Mouse (Mus musculus): ENCODE data around the gene Radil.

The Radil gene

GRCm38 (mm10) chr5:142483581-142483980 is 67.3 kb downstream of the Radil start:
- DNase-seq (ENCODE audit: low spot score) = no peak

DNA sequence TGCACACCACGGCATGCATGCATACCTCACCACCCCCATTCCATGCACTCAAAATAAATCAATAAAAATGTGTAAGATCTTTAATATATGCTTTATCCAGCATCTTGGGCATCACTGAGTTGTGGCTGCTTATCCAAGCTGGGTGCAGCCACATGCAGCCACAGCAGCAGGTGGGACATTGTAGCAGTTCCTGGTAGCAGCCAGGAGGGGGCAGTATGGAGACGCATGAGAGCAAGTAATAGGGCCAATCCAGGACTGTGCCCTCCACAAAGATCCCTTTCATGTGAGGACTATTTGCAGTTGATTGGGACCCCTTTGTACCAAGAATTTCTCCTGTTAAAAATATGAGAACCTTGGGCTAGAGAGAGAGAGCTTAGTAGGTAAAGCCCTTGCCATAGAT is 68.4 kb downstream of the Radil start:
- peak; percentile 58 for DNase-seq (ENCODE audit: low spot score)

GRCm38 (mm10) chr5:142478829-142479435 is 72.0 kb downstream of the Radil start:
- peak; percentile 70 for DNase-seq (ENCODE audit: low spot score)

DNA sequence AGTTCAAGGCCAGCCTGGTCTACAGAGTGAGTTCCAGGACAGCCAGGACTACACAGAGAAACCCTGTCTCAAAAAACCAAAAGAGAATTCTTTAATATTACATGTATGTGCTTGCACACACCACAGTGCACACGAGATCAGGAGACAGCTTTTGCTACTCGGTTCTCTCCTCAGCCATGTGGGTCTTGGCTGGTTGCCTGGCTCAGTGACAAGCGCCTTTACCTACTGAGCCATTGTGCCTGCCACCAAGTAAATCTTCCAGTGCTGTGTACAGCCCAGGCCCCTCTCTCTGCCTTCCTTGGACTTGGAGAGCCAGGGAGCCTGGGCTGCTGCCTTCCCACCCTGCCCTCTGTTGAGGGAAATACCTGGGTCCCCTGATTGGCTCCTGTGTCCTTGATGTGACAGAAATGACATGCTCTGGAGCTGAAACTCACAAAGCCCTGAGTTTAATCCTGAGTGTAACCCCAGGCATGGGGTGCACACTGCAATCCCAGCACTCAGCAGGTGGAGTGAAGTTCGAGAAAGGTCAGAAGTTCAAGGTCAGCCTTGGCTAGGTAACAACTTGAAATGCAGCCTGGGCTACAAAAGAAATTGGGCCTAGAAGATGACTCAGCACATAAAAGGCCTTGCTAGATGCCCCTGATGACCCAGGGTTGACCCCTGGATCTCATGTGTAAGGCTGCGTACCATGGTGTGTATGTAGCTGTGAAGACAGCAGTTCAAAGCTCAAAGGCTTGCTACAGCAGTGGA is 72.9 kb downstream of the Radil start:
- DNase-seq (ENCODE audit: low spot score) = no peak

GRCm38 (mm10) chr5:142477346-142477745 is 73.6 kb downstream of the Radil start:
- DNase-seq (ENCODE audit: low spot score) = no peak

DNA sequence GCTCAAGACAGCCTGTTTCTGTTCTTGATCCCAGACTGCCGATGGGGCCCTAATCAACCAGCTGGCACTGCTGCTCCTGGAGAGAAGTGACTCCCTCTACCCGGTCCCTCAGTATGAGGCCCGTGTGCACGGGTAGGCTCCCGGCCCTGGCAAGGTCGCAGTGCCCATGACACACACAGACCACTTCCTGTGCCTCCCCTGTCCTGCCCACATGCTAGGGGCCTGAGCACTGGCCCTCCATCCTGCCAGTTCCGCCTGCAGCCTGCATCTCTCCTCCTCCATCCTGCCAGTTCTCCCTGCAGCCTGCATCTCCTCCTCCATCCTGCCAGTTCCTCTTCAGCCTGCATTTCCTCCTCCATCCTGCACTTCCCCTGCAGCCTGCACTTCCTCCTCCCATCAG is 75.2 kb downstream of the Radil start:
- DNase-seq (ENCODE audit: low spot score) = no peak

- DNase-seq (ENCODE audit: low spot score) = no peak
Observed at GRCm38 (mm10) chr5:142473696-142474095, 77.2 kb downstream of the Radil start.

GRCm38 (mm10) chr5:142469796-142470195 is 81.1 kb downstream of the Radil start:
- no peak for DNase-seq (ENCODE audit: low spot score)

DNA sequence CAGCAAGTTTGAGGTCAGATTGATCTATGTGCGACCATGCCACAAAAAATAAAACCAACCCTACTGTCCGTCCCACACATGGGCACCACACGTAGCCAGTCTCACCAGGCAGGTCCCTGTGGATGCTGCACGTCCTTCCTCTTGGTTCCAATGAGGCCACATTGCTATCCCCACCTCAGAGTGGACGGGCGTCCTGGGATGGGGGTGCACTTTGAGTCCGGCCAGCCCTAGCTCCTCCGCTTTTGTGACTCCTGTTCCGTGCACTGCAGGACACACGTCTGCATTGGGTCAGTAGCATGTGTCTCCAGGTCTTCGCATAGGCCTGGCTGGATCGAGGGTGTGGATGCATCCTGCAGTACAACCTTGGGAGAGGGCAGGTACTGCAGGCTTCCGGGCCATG is 82.5 kb downstream of the Radil start:
- DNase-seq (ENCODE audit: low spot score) = no peak

DNA sequence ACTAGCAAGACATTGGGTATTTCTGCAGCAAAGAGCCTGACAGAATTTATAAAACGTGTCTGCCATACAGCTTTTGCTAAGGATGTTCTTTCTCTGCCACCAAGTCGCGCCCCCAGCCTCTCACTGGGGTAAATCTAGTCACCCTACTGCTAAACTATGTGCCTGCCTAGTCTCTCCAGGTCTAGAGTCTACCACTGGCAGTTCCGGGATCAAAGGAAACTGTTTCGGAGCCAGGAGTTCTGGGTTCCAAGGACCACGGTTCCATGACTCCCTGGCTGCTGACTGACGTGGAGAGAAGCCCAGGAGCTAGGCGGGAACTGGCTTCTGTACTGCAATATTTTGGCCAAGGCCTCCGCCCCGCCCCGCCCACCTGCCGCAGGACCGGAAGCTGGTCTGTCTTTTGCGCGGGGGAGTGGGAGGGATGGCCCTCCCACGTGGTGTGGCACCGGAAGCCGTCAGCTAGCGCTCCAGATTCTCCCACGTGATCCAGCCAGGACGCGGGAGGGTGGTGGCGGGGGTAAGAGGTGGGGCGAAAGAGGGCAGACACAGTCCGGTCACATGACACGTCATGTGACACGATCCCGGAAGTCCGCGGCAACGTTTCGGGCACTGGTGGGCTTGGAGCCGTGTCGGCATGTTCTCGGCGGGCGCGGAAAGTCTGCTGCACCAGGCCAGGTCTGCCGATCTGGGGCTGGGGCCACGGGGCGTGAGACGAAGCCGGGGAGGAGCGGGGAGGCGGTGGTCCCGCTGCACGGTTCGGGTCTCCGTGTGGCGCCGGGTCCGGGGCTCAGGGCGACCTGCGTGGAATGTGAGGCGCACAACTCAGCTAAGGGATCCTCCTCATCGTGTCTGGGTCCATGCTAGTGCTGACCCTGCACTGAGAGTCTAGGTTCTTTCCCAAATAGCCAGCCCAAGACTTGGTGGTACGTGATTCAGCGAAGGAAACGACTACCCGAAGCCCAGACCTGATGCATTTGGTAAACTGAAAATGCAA is 87.1 kb downstream of the Radil start, which contains the start of gene Ap5z1:
Ap5z1 (plus strand) TSS at position 484 of the 994 bp plus-strand sequence.
- DNase-seq (ENCODE audit: low spot score) = peak; percentile 94

DNA sequence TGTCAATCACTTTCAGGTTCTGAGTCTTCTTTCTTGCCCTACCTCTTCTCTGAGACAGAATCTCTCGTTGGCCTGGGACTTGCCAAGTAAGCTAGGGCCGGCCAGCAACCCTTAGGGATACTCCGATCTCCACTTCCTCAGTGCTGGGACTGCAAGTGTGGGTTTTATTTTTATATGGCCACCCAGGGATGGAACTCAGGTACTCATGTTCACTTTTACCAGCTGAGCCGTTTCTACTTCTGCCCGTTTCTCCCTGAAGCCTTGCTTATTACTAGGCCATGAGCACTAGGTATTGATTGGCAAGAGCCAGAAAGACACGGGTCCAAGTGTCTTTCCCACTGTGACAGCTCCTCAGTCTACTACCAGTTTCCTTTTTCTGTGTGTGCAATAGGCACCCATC is 87.9 kb downstream of the Radil start:
- no peak for DNase-seq (ENCODE audit: low spot score)

GRCm38 (mm10) chr5:142462641-142462948 is 88.3 kb downstream of the Radil start:
- no peak for DNase-seq (ENCODE audit: low spot score)

GRCm38 (mm10) chr5:142461942-142462640 is 88.8 kb downstream of the Radil start:
- DNase-seq (ENCODE audit: low spot score) = no peak

DNA sequence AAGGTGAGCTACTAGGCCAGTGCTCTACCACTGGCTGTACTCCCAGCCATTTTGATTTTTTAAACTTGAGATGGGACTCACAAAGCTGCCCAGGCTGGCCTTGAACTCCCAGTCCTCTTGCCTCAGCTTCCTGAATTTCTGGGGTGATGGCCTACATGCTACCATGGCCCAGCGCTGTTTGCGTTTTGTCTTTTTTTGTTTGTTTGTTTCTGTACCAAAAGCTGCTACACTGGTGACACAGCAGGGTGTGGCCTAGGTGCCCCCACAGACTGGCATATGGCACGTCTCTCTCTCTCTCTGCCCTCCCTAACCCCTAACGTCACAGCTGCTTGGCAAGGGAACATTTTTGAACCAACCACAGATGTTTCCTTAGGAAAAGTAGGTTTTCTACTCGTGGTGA is 91.1 kb downstream of the Radil start:
- no peak for DNase-seq (ENCODE audit: low spot score)

GRCm38 (mm10) chr5:142458791-142459557 is 91.9 kb downstream of the Radil start:
- DNase-seq (ENCODE audit: low spot score) = no peak

GRCm38 (mm10) chr5:142457345-142457744 is 93.6 kb downstream of the Radil start:
- no peak for DNase-seq (ENCODE audit: low spot score)

DNA sequence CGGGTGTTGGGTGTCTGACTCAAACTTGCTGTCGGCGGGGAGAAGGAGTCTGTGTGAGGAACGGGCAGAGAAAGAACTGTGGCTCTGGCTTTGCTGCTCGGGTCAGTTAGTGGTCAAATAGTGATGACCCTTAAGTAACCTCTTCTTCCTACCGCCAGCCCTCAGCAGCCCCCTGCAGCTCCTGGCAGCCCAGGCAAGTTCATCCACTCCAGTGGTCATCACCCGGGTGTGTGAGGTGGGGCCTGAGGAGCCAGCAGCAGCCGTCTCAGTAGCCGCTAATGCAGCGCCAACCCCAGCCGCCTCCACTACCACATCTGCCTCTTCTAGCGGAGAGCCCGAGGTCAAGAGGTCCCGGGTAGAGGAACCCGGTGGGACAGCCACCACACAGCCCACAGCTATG is 94.6 kb downstream of the Radil start:
- DNase-seq (ENCODE audit: low spot score) = no peak

DNA sequence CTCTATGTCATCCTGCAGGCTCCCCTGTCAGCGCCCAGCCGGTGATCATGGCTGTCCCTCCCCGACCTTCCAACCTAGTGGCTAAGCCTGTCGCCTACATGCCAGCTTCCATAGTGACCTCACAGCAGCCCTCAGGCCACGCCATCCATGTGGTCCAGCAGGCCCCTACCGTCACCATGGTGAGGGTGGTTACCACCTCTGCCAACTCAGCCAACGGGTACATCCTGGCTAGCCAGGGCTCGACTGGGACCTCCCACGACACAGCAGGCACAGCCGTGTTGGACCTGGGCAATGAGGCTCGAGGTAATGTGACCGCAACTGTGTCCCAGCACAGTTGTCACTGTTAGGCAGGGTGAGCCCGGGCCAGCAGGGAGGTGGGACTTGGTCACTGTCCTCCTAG is 97.2 kb downstream of the Radil start:
- DNase-seq (ENCODE audit: low spot score) = no peak

DNA sequence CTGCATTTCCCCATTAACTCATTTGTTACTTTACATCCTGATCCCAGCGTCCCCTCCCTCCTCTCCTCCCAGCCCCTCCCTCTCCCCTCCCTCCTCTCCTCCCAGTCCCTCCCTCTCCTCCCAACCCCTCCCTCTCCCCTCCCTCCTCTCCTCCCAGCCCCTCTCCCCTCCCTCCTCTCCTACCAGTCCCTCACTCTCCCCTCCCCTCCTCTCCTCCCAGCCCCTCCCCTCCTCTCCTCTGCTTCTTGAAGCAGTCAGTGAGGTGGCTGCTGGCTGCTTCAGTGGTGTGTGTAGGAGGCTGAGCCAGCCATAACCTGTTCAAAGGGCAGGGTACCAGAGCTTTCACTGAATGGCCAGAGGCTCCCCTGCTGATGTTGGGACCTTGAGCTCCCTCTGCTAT is 99.1 kb downstream of the Radil start:
- DNase-seq (ENCODE audit: low spot score) = no peak

GRCm38 (mm10) chr5:142450846-142451245 is 100.1 kb downstream of the Radil start:
- no peak for DNase-seq (ENCODE audit: low spot score)

GRCm38 (mm10) chr5:142448623-142449022 is 102.3 kb downstream of the Radil start:
- DNase-seq (ENCODE audit: low spot score) = no peak

All from c-Kit-positive CD71-positive TER-119-positive erythroid progenitor cells, embryonic 14.5 days (primary cell).